Mouse (Mus musculus): ENCODE results near the gene Klf3.

GRCm38 (mm10) chr5:64835295-64835694 is 32.1 kb downstream of the Klf3 start:
- no peak for TF ChIP-seq CTCF (IDR thresholded peaks at IDR 0.05; ENCODE audit: borderline replicate concordance, insufficient read depth, low read length)
- TF ChIP-seq POLR2A (IDR thresholded peaks at IDR 0.05; ENCODE audit: low read depth, low read length): no peak

Measured in embryonic fibroblast, embryonic 13.5 days (primary cell).